Mouse (Mus musculus) monocyte, adult 5-6 weeks (primary cell): Measurements from ENCODE around the gene Vmn1r63. TPM values are rescaled to one million over a fixed set of nuclear protein-coding genes. Genes with fewer than 3 reads are reported as not detected.
"Not testable (repeated sequence)": the region's sequence is repeated elsewhere in the genome, so short reads cannot be mapped to it uniquely, and the experiment has no call there.

Source experiments
- ATAC-seq: fragments of 153-309, 156-312 bp; replicated peaks from 2 replicates; pipeline ENCODE4 v1.8.0; 2017; ENCODE audit warnings: mild to moderate bottlenecking; ENCODE audit not compliant: low TSS enrichment, insufficient number of reproducible peaks, severe bottlenecking, poor library complexity, low FRiP score
- total RNA-seq: library from RNA; stranded (forward); fragments of 200-1000, 200-491, 200-594 nt; gene quantifications from 3 replicates; pipeline ENCODE4 v1.2.3, GENCODE M21; 2017

Gene Vmn1r63
- not detected in 3 replicates for total RNA-seq

DNA sequence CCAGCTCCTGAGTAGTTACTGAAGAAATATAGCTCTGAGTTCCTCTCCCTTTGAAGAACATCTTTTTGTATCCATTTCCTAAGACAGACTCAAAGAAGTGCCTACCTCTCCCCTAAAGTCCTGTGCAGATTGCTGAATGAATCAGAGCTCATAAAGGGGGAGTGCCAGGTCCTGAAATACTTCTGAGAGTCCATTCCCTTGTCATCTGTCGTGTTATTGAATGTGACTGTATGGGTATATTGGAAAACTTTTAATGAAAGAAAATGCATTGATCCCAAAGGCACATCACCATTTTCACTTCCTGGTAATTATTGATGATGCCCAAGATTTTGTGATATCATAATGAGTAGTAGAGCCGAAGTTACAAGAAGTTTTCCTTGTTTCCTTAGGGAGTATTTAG lies at the start of gene Vmn1r63:
TSS of gene Vmn1r63 (minus strand) at position 101 of the 400 bp plus-strand sequence.
- ATAC-seq = not testable (repeated sequence)

Other genes with a start within 250 kb of the Vmn1r63 start
- gene Vmn1r61, start 192.2 kb downstream of the Vmn1r63 start, total RNA-seq = not detected in 3 replicates
- gene Vmn1r62, start 131.8 kb downstream of the Vmn1r63 start, total RNA-seq = not detected in 3 replicates
- not detected in 3 replicates for gene Vmn1r64, start 79.1 kb upstream of the Vmn1r63 start, total RNA-seq
- not detected in 3 replicates for gene Vmn1r65, start 205.6 kb upstream of the Vmn1r63 start, total RNA-seq
- gene Nlrp4c, start 239.7 kb upstream of the Vmn1r63 start, total RNA-seq = not detected in 3 replicates